Comparison of ENCODE assay signal across 8 mouse cellular contexts in genomic region chr16:25041855-25042529, GRCm38 (mm10).
DNase-seq lines count a peak whose midpoint lies in the region; ATAC-seq and TF ChIP-seq lines count a peak whose summit lies in the region.

No protein-coding gene starts in this region.

- H3K27ac ChIP-seq in forebrain, postnatal 0 days (ENCODE audit: low read depth, low read length), result 0 out of 2 replicates have a peak overlapping the region, but pooled peaks have one; percentile 10
- no peak overlapping the region for H3K27ac ChIP-seq in forebrain, embryonic 10.5 days
- 0 out of 2 replicates have a peak overlapping the region, but pooled peaks have one; percentile 13 for H3K27ac ChIP-seq in neural tube, embryonic 15.5 days (replicated peaks)
- H3K27ac ChIP-seq in heart, embryonic 16.5 days (ENCODE audit: low read length), result peak overlapping the region; percentile 71
- no peak overlapping the region for H3K27ac ChIP-seq in midbrain, postnatal 0 days (ENCODE audit: low read depth, low read length)

- H3K27me3 ChIP-seq in forebrain, postnatal 0 days (ENCODE audit: insufficient read depth, low read length), result no peaks in the 10 kb centered on the region
- peaks cover 19% of the 10 kb centered on the region; the same call in 1 of the 2 replicates for H3K27me3 ChIP-seq in forebrain, embryonic 10.5 days (ENCODE audit: poor library complexity, severe bottlenecking)
- H3K27me3 ChIP-seq in neural tube, embryonic 15.5 days (replicated peaks), result no peaks in the 10 kb centered on the region
- H3K27me3 ChIP-seq in heart, embryonic 16.5 days (ENCODE audit: control insufficient read depth, insufficient read depth, low read length), result no peaks in the 10 kb centered on the region
- no peaks in the 10 kb centered on the region for H3K27me3 ChIP-seq in midbrain, postnatal 0 days (ENCODE audit: insufficient read depth, low read length)

- no peaks in the 10 kb centered on the region for H3K36me3 ChIP-seq in forebrain, postnatal 0 days (ENCODE audit: insufficient read depth)
- H3K36me3 ChIP-seq in forebrain, embryonic 10.5 days (replicated peaks), result no peaks in the 10 kb centered on the region
- H3K36me3 ChIP-seq in neural tube, embryonic 15.5 days, result no peaks in the 10 kb centered on the region
- no peaks in the 10 kb centered on the region for H3K36me3 ChIP-seq in heart, embryonic 16.5 days (ENCODE audit: control insufficient read depth, insufficient read depth)
- no peaks in the 10 kb centered on the region for H3K36me3 ChIP-seq in midbrain, postnatal 0 days (ENCODE audit: insufficient read depth, low read length)

- H3K4me2 ChIP-seq in forebrain, postnatal 0 days (ENCODE audit: low read depth), result no peak overlapping the region
- no peak overlapping the region for H3K4me2 ChIP-seq in neural tube, embryonic 15.5 days
- no peak overlapping the region for H3K4me2 ChIP-seq in heart, embryonic 16.5 days (ENCODE audit: low read depth, low read length)
- H3K4me2 ChIP-seq in midbrain, postnatal 0 days (ENCODE audit: low read depth, low read length, poor library complexity, severe bottlenecking), result no peak overlapping the region

- no peak overlapping the region for H3K9ac ChIP-seq in forebrain, postnatal 0 days
- no peak overlapping the region for H3K9ac ChIP-seq in neural tube, embryonic 15.5 days (replicated peaks)
- peak overlapping the region; percentile 51 for H3K9ac ChIP-seq in heart, embryonic 16.5 days (ENCODE audit: low read length)
- no peak overlapping the region for H3K9ac ChIP-seq in midbrain, postnatal 0 days (replicated peaks; ENCODE audit: low read length, poor library complexity, severe bottlenecking)

- 0 out of 2 replicates have a peak, but pooled peaks cover 4% of the 10 kb centered on the region for H3K4me1 ChIP-seq in forebrain, postnatal 0 days (ENCODE audit: insufficient read depth)
- peaks cover 4% of the 10 kb centered on the region; the same call in 1 of the 2 replicates for H3K4me1 ChIP-seq in forebrain, embryonic 10.5 days
- peaks cover 11% of the 10 kb centered on the region; the same call in 1 of the 2 replicates for H3K4me1 ChIP-seq in neural tube, embryonic 15.5 days
- H3K4me1 ChIP-seq in heart, embryonic 16.5 days (ENCODE audit: control insufficient read depth, insufficient read depth, low read length), result peaks cover 39% of the 10 kb centered on the region
- no peaks in the 10 kb centered on the region for H3K4me1 ChIP-seq in midbrain, postnatal 0 days (ENCODE audit: insufficient read depth, low read length)

- no peaks in the 10 kb centered on the region for H3K9me3 ChIP-seq in forebrain, postnatal 0 days (ENCODE audit: low read length)
- no peaks in the 10 kb centered on the region for H3K9me3 ChIP-seq in forebrain, embryonic 10.5 days
- H3K9me3 ChIP-seq in neural tube, embryonic 15.5 days (replicated peaks), result no peaks in the 10 kb centered on the region
- no peaks in the 10 kb centered on the region for H3K9me3 ChIP-seq in heart, embryonic 16.5 days (replicated peaks; ENCODE audit: control insufficient read depth, low read length)
- no peaks in the 10 kb centered on the region for H3K9me3 ChIP-seq in midbrain, postnatal 0 days (ENCODE audit: low read length)

- no peak for ATAC-seq in forebrain, postnatal 0 days
- no peak for ATAC-seq in neural tube, embryonic 15.5 days (ENCODE audit: low FRiP score)
- ATAC-seq in heart, embryonic 16.5 days (replicated peaks; ENCODE audit: extremely low read depth, insufficient read depth, low FRiP score), result peak; percentile 77; the same call in 1 of the 2 replicates
- no peak for ATAC-seq in midbrain, postnatal 0 days (ENCODE audit: low FRiP score)

- no peak for DNase-seq in forebrain, postnatal 0 days
- DNase-seq in forebrain, embryonic 10.5 days (ENCODE audit: extremely low spot score, low spot score), result no peak
- DNase-seq in neural tube, embryonic 10.5 days (ENCODE audit: extremely low spot score, low spot score), result no peak
- peak; percentile 31 to 53 for DNase-seq in right cerebral cortex, postnatal 36 days (ENCODE audit: low spot score in 2 of 2)
- no peak for DNase-seq in midbrain, postnatal 0 days (ENCODE audit: low spot score)
- DNase-seq in yolk sac, embryonic 10.5 days (ENCODE audit: low spot score), result no peak

- no peak overlapping the region for H3K4me3 ChIP-seq in forebrain, postnatal 0 days (ENCODE audit: low read depth, low read length)
- no peak overlapping the region for H3K4me3 ChIP-seq in forebrain, embryonic 10.5 days
- no peak overlapping the region for H3K4me3 ChIP-seq in neural tube, embryonic 15.5 days (replicated peaks)
- H3K4me3 ChIP-seq in heart, embryonic 16.5 days (ENCODE audit: low read length), result no peak overlapping the region
- H3K4me3 ChIP-seq in midbrain, postnatal 0 days (ENCODE audit: low read depth, low read length), result no peak overlapping the region

- WGBS in forebrain, postnatal 0 days, result 48% methylated on average over 5 of the region's 5 CpGs
- WGBS in forebrain, embryonic 10.5 days, result 76% methylated on average over 5 of the region's 5 CpGs
- WGBS in neural tube, embryonic 15.5 days, result 60% methylated on average over 5 of the region's 5 CpGs
- 38% methylated on average over 5 of the region's 5 CpGs for WGBS in heart, embryonic 16.5 days
- WGBS in midbrain, postnatal 0 days, result 76% methylated on average over 5 of the region's 5 CpGs

- TF ChIP-seq CTCF in forebrain, postnatal 0 days (IDR thresholded peaks at IDR 0.05; ENCODE audit: low read depth), result no peak
- no peak for TF ChIP-seq CTCF in midbrain, postnatal 0 days (IDR thresholded peaks at IDR 0.05)

Comparison
In these comparisons a context has a peak if more than half of its experiments do, and no peak if none do; other contexts are left out.
1. H3K27ac ChIP-seq: peak in forebrain, postnatal 0 days (single experiment), neural tube, embryonic 15.5 days (single experiment) and heart, embryonic 16.5 days (single experiment); none in forebrain, embryonic 10.5 days (single experiment) and midbrain, postnatal 0 days (single experiment).
2. DNase-seq: peak in right cerebral cortex, postnatal 36 days (2 of 2); none in forebrain, postnatal 0 days (single experiment), forebrain, embryonic 10.5 days (single experiment), neural tube, embryonic 10.5 days (single experiment), midbrain, postnatal 0 days (single experiment) and yolk sac, embryonic 10.5 days (single experiment).